Mouse (Mus musculus): ENCODE data around the gene Olfr1248.
"Not testable (repeated sequence)": the region's sequence is repeated elsewhere in the genome, so short reads cannot be mapped to it uniquely, and the experiment has no call there.

Gene Olfr1248

DNA sequence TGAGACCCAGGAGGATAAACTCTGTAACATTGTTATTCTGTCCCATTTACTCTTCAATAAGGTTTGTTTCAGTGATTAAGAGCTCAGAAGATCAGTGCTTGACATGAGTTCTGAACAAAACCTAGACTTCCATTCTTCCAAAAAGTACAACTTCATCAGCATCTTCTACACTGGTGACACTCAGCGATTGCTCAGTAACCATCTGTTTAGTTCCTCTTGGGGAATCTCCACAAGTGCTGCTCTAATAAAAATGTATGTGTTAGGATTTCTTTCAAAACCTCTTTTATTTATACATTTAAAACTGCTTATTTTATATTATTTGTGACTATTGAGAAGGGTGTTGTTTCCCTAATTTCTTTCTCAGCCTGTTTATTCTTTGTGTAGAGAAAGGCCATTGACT, at the start of gene Olfr1248:
Gene Olfr1248, minus strand, starts transcription at position 101 of the 400 bp plus-strand sequence.
- not testable (repeated sequence) for TF ChIP-seq GATA4 (IDR thresholded peaks at IDR 0.05; ENCODE audit: insufficient replicate concordance, low read length)

DNA sequence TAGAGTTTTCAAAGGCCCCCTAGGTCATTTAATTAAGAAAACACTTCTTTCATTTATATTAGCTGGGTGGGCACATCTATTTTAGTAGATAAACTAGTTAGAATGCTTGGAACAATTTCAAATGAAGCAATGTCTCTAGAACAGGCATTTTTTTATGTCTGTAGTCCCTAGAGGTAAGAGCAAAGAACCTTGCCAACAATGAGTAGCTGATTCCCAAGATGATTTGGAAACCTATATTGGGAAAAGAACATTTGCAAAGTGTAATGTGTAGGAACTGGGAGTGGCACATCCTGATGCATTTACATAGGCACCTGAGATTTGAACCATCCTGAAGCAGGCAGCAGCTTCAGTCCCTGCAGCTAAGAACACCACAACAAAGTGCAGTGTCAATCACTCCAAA, 43.3 kb upstream of the Olfr1248 start, which contains the start of gene Olfr1250:
Gene Olfr1250, minus strand, starts transcription at position 101 of the 400 bp plus-strand sequence.
- no peak for TF ChIP-seq GATA4 (IDR thresholded peaks at IDR 0.05; ENCODE audit: insufficient replicate concordance, low read length)

DNA sequence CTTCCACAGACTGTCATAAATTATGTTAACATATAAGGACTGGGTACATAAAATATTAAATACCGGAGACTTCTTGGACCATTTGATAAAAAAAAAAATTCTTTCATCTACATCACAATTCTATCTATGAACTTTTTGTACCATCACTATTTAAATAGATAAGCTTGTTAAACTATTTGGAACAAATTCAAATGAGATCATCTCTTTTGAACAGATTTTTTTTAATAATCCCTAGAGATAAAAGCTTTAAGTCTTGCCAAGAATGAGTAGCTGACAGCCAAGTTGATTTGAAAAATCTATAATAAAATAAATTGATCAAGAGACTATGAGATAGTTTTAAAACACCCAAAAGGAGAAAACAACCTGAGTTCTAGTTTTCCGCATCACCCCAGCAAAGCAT, 16.8 kb upstream of the Olfr1248 start, which contains the start of gene Olfr1249:
Gene Olfr1249, minus strand, starts transcription at position 101 of the 400 bp plus-strand sequence.
- no peak for TF ChIP-seq GATA4 (IDR thresholded peaks at IDR 0.05; ENCODE audit: insufficient replicate concordance, low read length)

GRCm38 (mm10) chr2:89614030-89614429, 4.0 kb downstream of the Olfr1248 start, which contains the start of gene Olfr1247:
Olfr1247 (minus strand) TSS chr2:89614130.
- no peak for TF ChIP-seq GATA4 (IDR thresholded peaks at IDR 0.05; ENCODE audit: insufficient replicate concordance, low read length)

- TF ChIP-seq GATA4 (IDR thresholded peaks at IDR 0.05; ENCODE audit: insufficient replicate concordance, low read length), result no peak
Observed at GRCm38 (mm10) chr2:89593057-89593456, 25.0 kb downstream of the Olfr1248 start, which contains the start of gene Olfr1246. Olfr1246 (minus strand) TSS chr2:89593157.

GRCm38 (mm10) chr2:89578347-89578746, 39.7 kb downstream of the Olfr1248 start, which contains the start of gene Olfr1245:
Olfr1245 (minus strand) TSS chr2:89578447.
- no peak for TF ChIP-seq GATA4 (IDR thresholded peaks at IDR 0.05; ENCODE audit: insufficient replicate concordance, low read length)
